Mouse (Mus musculus) small intestine, adult 2 months (tissue): ENCODE results near the gene Zfp710.

Source experiments
- CTCF ChIP-seq: fragments of 200-500 bp; IDR thresholded peaks from 2 replicates; pipeline ENCODE4 v1.5.1; 2012; ENCODE audit warnings: low read depth, mild to moderate bottlenecking, control low read depth, inconsistent platforms, low read length, moderate library complexity, mixed read lengths; ENCODE audit not compliant: insufficient replicate concordance, insufficient read length; ENCODE audit errors: extremely low read depth
- POLR2A ChIP-seq: fragments of 200-500 bp; IDR thresholded peaks from 2 replicates; pipeline ENCODE4 v1.6.1; 2012; ENCODE audit warnings: low read depth, mild to moderate bottlenecking, control low read depth, inconsistent platforms, low read length, moderate library complexity

DNA sequence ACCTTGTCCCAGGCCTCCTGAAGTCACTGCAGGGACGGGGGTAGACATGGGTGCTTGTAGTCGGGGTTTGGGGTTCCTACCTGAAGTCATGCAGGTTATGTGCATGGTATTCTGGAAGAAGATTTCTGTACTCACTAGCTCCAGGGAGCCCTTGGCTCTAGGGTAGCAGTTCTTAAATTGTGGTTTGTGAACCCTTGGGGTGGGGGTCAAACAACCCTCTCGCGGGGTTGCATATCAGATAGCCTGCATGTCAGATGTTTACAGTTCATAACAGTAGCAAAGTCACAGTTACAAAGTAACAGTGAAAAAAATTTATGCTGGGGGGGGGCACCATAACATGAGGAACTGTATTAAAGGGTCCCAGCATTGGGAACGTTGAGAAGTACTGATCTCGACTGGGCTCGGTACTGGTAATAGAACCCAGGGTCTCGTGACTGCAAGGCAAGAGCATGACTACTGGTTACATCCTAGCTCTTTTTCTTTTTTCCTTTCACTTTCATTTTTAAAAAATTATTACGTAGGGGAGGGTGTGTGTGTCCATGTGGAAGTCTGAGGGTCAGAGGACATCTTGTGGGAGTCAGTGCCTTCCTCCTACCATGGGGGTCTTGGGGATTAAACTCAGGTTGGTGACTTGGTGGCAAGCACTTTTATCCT, 8.6 kb downstream of the Zfp710 start:
- TF ChIP-seq CTCF (no peak), POLR2A (no peak)
